Mouse (Mus musculus): Measurements from ENCODE around the gene Dstyk.

DNA sequence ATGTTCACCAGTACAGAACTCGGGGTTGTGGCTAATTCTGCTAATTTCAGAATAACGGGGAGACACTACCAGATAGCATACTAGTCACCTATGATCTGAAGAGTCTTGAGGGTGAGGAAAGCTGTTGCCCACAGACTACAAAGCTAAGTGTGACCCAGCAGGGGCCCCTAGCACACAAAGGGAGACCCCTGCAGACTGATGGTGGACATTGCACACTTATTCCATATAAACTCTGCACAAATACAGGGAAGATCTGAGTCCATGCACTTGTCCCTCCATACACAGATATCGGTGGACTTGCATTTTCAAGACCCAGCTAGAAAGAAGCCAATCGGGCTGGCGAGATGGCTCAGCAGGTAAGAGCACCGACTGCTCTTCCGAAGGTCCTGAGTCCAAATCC, 52.2 kb downstream of the Dstyk start:
- TF ChIP-seq POLR2AphosphoS2 (IDR thresholded peaks at IDR 0.05; ENCODE audit: low read depth, low read length) (no peak), POLR2A (IDR thresholded peaks at IDR 0.05; ENCODE audit: low read depth, low read length) (no peak), NRF1 (IDR thresholded peaks at IDR 0.05; ENCODE audit: low read depth, low read length) (no peak), CTCF (conservative IDR thresholded peaks at IDR 0.05 in 1 of 2, IDR thresholded peaks at IDR 0.05 in 1 of 2; ENCODE audit: low read depth in 2 of 2, low read length in 2 of 2) (peak in 1 of 2 experiments; percentile 27; a peak in 2 of 4 replicates), EP300 (IDR thresholded peaks at IDR 0.05; ENCODE audit: low read length) (no peak), ZC3H11A (IDR thresholded peaks at IDR 0.05; ENCODE audit: low read depth, low read length) (no peak), UBTF (IDR thresholded peaks at IDR 0.05; ENCODE audit: low read depth, low read length) (no peak), SIN3A (IDR thresholded peaks at IDR 0.05; ENCODE audit: low read length) (no peak), E2F4 (IDR thresholded peaks at IDR 0.05; ENCODE audit: insufficient replicate concordance, low read depth, low read length) (no peak), HCFC1 (IDR thresholded peaks at IDR 0.05; ENCODE audit: low read depth, low read length) (no peak)

Data from CH12.LX (cell line).